Mouse (Mus musculus): Measurements from ENCODE around the gene Pttg1ip. TPM values are rescaled to one million over a fixed set of nuclear protein-coding genes. Genes with fewer than 3 reads are reported as not detected.

Pttg1ip gene
- polyA plus RNA-seq, 1 experiment from 2014 or later: 73.7 TPM

DNA sequence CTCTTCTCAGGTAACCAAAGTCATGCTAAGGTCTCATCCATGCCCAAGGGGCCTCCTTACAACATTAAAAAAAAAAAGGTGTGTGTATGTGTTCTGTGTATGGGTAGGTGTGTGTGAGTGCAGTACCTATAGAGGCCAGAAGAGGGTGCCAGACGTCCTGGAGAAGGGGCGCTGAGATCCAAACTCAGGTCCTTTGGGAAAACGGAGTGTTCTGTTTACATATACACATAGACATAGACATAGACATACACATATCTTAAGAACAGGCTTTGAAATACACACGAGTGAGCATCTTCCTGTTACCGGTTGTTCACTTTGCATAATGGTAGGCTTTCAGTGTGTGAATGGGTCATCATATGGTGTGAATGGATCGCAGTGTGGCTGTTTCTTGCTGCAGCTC lies 22.6 kb downstream of the Pttg1ip start:
- WGBS: 88% methylated on average over 6 of the region's 6 CpGs

DNA sequence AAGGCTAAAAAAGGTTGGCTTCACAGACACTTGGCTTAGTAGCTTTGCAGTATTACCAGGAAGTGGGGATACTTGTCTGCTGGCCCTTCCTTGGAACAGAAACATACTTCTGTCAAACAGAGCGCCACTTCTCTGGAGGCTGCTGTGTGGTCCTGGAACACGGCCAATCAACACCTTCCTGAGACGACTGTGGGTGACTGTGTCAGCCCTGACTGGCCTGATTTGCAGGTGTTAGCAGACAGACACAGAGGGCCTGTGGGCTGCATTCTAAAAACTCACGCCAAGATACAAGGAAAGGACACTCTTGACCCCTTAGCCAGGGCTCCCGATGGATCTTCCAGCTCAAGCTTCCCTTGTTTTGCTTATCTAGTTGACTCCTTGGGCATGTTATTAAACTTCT lies 23.4 kb downstream of the Pttg1ip start:
- no peak for DNase-seq (ENCODE audit: low spot score)
- no peak overlapping the region for H3K27ac ChIP-seq

More for the DNA sequence above, 22.6 kb downstream of the Pttg1ip start:
- Histone ChIP-seq H3K36me3 (peaks cover 21% of the 10 kb centered on the region), H3K4me3 (no peak overlapping the region), H3K27ac (no peak overlapping the region), H3K27me3 (ENCODE audit: low read depth, poor library complexity, severe bottlenecking) (no peaks in the 10 kb centered on the region), H3K4me1 (peaks cover 21% of the 10 kb centered on the region), H3K9me3 (replicated peaks) (no peaks in the 10 kb centered on the region)
- no peak for DNase-seq (ENCODE audit: low spot score)

DNA sequence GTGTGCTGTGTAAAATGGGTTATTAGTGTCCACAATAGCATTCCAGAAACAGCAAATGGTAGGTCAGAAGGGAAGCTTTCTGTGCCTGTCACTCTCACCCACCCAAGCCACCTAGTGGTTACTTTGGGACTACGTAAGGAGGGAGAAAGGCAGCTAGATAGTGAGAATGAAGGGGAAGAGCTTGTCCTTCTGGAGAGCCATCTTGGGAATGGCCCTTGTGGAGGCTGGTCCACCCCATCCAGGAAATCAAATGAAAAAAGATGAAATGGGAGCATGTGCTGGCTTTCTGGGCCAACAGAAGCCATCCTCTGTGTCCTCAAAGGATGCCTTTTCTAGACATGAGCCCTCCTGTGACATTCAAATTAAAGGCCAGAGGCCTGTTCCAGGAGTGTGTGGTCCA lies 23.8 kb downstream of the Pttg1ip start:
- DNase-seq (ENCODE audit: low spot score): no peak

More for the DNA sequence above, 23.4 kb downstream of the Pttg1ip start:
- no peaks in the 10 kb centered on the region for H3K9me3 ChIP-seq (replicated peaks)
- H3K27me3 ChIP-seq (ENCODE audit: low read depth, poor library complexity, severe bottlenecking): no peaks in the 10 kb centered on the region
- H3K4me3 ChIP-seq: no peak overlapping the region
- H3K4me1 ChIP-seq: peaks cover 21% of the 10 kb centered on the region
- WGBS: 92% methylated on average over 5 of the region's 5 CpGs
- H3K36me3 ChIP-seq: peaks cover 23% of the 10 kb centered on the region

DNA sequence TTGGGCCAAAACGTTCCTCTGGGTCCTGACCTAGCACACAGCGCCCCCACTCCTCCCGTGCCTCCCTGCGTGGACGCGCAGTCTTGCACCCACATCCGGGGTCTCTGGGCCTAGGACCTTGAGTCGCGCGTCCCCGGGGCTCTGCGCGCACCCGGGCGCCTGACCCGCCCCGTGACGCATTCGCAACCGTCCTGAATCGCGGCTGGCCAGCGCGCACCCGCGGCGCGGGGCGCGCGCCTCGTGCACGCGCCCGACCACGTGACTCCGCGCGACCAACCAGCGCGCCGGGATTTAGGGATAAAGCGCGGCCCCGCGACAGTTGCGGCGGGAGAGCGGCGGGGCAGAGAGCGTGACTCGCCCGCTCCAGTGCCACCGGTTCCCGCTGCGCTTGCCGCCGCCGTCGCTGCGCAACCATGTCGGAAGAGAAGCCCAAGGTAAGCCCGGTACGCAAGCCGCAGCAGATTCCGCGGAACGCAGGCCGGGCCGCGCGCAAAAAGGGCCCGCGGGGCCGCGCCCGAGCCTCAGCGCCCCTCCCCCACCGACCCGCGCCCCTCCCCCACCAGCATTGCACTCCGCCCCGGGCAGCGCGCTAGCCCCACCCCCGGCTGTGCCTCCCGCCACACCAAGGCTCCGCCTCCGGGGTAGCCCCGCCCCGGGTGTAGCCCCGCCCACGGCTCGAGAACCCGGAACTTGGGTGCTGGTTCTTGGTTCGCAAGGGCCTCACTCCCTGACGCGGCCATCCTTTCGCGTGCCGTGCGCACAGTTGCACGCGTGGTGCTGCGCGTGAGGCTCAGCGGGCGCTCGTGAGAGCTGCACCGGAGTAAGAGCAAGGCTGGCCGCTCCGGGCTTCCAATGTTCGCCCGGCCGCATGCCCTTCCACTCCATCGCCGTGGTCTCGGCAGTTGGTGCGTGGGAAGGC lies 24.6 kb downstream of the Pttg1ip start, which contains the start of the genes Sumo3 and Gm49325:
TSS of gene Sumo3 (plus strand) at position 190 of the 919 bp plus-strand sequence.
TSS of gene Gm49325 (plus strand) at position 290 of the 919 bp plus-strand sequence.
- 2% methylated on average over 104 of the region's 119 CpGs for WGBS
- Histone ChIP-seq H3K27ac (peak within 1 kb of the TSS; percentile 99), H3K4me1 (peaks cover 24% of the 10 kb centered on the region), H3K4me3 (peak within 1 kb of the TSS; percentile 87), H3K9me3 (replicated peaks) (no peaks in the 10 kb centered on the region), H3K36me3 (peaks cover 33% of the 10 kb centered on the region), H3K27me3 (ENCODE audit: low read depth, poor library complexity, severe bottlenecking) (no peaks in the 10 kb centered on the region)
- peak; percentile 96 for DNase-seq (ENCODE audit: low spot score)

More for the DNA sequence above, 23.8 kb downstream of the Pttg1ip start:
- Histone ChIP-seq H3K36me3 (peaks cover 25% of the 10 kb centered on the region), H3K4me3 (peak overlapping the region; percentile 87), H3K27ac (peak overlapping the region; percentile 99), H3K9me3 (replicated peaks) (no peaks in the 10 kb centered on the region), H3K27me3 (ENCODE audit: low read depth, poor library complexity, severe bottlenecking) (no peaks in the 10 kb centered on the region), H3K4me1 (peaks cover 21% of the 10 kb centered on the region)
- 67% methylated on average over 1 of the region's 1 CpGs for WGBS

DNA sequence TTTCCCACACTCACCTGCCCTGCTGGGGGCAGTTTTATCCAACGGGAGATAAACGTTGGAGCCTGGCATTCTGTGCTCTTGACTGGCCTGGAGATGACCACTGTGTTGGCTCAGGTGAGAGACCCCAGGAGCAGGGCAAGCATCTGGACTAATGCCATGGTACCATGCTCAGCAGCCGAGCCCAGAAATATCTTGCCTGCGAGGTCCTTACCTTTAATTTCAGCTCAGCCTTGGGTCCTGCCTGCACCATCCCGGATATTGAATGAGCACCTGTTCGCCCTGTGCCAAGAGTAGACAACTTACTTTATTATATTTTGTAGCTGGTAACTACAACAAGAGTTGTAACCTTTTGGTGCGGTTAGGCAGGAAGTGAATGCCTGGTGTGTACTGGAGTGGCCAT lies 25.3 kb downstream of the Pttg1ip start:
- Histone ChIP-seq H3K36me3 (peaks cover 40% of the 10 kb centered on the region), H3K4me1 (peaks cover 24% of the 10 kb centered on the region), H3K9me3 (replicated peaks) (no peaks in the 10 kb centered on the region), H3K27me3 (ENCODE audit: low read depth, poor library complexity, severe bottlenecking) (no peaks in the 10 kb centered on the region), H3K4me3 (peak overlapping the region; percentile 87), H3K27ac (peak overlapping the region; percentile 99)
- DNase-seq (ENCODE audit: low spot score): no peak
- 45% methylated on average over 7 of the region's 7 CpGs for WGBS

DNA sequence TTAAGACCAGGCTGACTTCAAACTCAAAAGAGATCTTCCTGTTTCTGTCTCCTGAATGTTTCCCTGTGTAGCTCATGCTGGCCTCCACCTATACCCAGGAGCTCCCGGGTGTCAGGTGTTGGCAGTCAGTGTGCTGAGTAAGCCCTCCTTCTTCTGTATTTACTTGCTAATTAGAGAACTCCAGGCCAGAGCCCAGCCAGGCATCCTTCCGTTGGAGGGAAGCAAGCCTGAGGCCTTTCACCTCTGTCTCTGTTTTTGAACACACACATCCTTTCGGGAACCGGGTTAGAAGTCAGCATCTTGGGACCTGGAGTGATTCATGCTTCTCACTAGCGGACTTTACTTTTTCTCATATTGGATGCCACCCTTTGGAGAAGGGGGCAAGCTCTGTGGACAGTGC lies 25.9 kb downstream of the Pttg1ip start:
- H3K36me3 ChIP-seq: peaks cover 46% of the 10 kb centered on the region
- H3K27ac ChIP-seq: no peak overlapping the region
- no peaks in the 10 kb centered on the region for H3K9me3 ChIP-seq (replicated peaks)
- H3K4me1 ChIP-seq: peaks cover 24% of the 10 kb centered on the region
- WGBS: 84% methylated on average over 5 of the region's 5 CpGs
- H3K27me3 ChIP-seq (ENCODE audit: low read depth, poor library complexity, severe bottlenecking): no peaks in the 10 kb centered on the region
- DNase-seq (ENCODE audit: low spot score): no peak
- H3K4me3 ChIP-seq: peak overlapping the region; percentile 87

DNA sequence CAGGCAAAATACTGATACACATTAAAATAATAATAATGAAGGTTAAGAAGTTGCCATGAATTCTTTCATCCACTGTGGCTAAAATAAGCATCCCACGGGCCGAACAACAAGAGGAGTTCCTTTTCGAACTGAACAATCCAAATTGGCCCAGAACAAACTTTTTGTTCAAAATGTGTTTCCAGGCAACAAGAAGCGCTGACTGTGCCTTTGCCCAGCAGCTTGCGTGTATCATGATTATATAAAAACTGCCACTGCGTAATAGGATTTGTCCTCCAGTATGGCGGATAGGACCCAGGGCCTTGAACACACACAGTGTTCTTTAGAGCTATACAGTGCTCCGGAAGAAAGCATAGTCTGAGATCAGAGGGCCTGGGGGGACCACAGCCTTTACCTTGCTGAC lies 27.1 kb downstream of the Pttg1ip start:
- Histone ChIP-seq H3K36me3 (peaks cover 57% of the 10 kb centered on the region), H3K4me3 (no peak overlapping the region), H3K4me1 (peaks cover 24% of the 10 kb centered on the region), H3K9me3 (replicated peaks) (no peaks in the 10 kb centered on the region), H3K27ac (no peak overlapping the region), H3K27me3 (ENCODE audit: low read depth, poor library complexity, severe bottlenecking) (no peaks in the 10 kb centered on the region)
- DNase-seq (ENCODE audit: low spot score): no peak
- 93% methylated on average over 8 of the region's 8 CpGs for WGBS

DNA sequence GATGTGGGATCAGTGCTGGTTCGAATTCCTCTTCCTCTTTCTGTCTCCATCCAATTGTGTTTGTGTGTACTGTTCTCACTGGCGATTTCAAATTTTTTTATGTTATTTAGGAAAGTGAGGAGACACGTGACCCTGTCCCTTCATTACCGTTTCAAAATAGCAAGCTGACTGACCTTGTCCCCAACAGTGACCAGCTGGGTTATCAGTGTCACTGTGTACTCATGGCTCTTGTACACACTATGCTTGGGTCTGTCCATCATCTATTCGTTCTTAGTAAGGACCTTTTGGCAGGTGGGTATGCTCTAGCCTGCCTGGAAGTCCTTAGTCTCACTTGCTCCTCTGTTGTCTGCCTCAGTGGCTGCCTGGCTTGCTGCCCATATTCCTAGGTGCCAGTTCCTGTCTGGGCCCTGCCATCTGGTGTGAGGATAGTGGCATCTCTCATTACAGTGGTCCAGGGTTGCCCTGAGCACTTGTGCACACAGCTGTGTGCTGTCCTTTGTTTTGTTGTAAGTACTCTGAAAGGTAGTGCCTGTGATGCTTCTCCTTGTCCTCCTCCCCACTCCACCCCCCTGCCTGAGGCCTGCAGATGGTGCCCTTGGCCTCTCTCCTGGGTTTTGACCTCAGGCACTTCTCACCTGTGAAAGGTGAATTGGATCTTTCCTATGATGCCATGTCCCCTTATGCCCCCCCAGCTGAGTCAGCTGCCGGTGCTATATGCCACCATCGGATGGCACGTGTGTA lies 28.9 kb downstream of the Pttg1ip start:
- Histone ChIP-seq H3K27me3 (ENCODE audit: low read depth, poor library complexity, severe bottlenecking) (no peaks in the 10 kb centered on the region), H3K9me3 (replicated peaks) (no peaks in the 10 kb centered on the region), H3K36me3 (peaks cover 75% of the 10 kb centered on the region), H3K4me1 (peaks cover 24% of the 10 kb centered on the region), H3K4me3 (no peak overlapping the region), H3K27ac (no peak overlapping the region)
- WGBS: 93% methylated on average over 8 of the region's 8 CpGs
- DNase-seq (ENCODE audit: low spot score): no peak

DNA sequence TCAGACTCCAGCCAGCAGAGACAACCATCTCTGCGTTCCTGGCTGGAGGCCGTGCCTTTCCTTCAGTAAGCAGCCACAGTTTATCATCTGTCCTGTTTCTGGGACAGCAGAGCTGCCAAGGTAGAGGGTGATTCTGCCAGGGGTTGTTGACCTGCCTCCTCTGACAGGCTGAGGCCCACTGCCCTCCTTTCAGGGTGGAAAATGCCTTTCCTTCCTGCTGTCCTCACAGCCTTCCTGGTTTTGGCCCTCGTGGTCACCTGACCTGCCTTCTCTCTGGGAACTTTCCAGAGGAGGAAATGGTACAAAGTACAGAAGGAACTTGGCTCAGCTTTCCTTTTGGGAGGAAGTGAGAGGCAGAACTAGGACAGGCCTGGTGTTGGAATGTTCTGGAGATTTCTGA lies 31.9 kb downstream of the Pttg1ip start:
- Histone ChIP-seq H3K27ac (no peak overlapping the region), H3K9me3 (replicated peaks) (no peaks in the 10 kb centered on the region), H3K27me3 (ENCODE audit: low read depth, poor library complexity, severe bottlenecking) (no peaks in the 10 kb centered on the region), H3K36me3 (peaks cover 94% of the 10 kb centered on the region), H3K4me1 (0 out of 2 replicates have a peak, but pooled peaks cover 4% of the 10 kb centered on the region), H3K4me3 (no peak overlapping the region)
- DNase-seq (ENCODE audit: low spot score): no peak
- 88% methylated on average over 3 of the region's 3 CpGs for WGBS

DNA sequence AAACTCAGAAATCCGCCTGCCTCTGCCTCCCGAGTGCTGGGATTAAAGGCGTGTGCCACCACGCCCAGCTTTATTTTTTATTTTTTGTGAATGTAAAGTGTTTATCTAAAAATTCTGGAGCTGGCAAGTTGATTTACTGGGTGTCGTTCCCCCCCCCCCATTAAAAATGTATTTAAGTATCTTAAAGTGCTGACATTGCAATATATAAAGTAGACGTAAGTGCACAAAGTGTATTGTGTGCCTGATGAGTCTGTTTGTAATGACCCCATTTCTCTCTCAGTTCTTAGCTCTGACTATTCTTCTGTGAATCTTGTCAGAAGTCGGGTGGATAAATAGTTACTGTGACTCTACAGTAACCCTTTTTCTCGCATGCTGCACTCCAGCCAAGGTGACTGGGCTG lies 34.1 kb downstream of the Pttg1ip start:
- WGBS: 96% methylated on average over 8 of the region's 8 CpGs

DNA sequence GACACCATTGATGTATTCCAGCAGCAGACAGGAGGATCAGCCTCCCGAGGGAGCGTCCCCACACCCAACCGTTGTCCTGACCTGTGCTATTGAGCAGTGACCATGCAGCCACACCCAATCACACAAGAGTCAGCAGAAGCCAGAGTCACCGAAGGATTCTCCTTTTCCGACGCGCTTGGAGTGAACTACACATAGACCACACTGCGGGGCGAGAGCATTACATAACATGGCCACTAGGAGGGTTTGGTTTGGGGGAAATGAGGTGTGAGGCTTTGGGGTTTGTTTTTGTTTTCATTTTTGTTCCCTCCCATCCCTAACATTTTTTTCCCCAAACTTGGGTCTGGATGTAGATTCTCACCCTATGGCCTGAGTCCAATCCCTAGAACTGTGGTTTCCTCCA lies 34.6 kb downstream of the Pttg1ip start:
- Histone ChIP-seq H3K36me3 (peaks cover 82% of the 10 kb centered on the region), H3K27me3 (ENCODE audit: low read depth, poor library complexity, severe bottlenecking) (no peaks in the 10 kb centered on the region), H3K4me3 (no peak overlapping the region), H3K4me1 (no peaks in the 10 kb centered on the region), H3K9me3 (replicated peaks) (no peaks in the 10 kb centered on the region), H3K27ac (no peak overlapping the region)
- no peak for DNase-seq (ENCODE audit: low spot score)
- 96% methylated on average over 9 of the region's 9 CpGs for WGBS

More for the DNA sequence above, 34.1 kb downstream of the Pttg1ip start:
- Histone ChIP-seq H3K4me3 (no peak overlapping the region), H3K27me3 (ENCODE audit: low read depth, poor library complexity, severe bottlenecking) (no peaks in the 10 kb centered on the region), H3K27ac (no peak overlapping the region), H3K9me3 (replicated peaks) (no peaks in the 10 kb centered on the region), H3K4me1 (0 out of 2 replicates have a peak, but pooled peaks cover 4% of the 10 kb centered on the region), H3K36me3 (peaks cover 86% of the 10 kb centered on the region)
- no peak for DNase-seq (ENCODE audit: low spot score)

DNA sequence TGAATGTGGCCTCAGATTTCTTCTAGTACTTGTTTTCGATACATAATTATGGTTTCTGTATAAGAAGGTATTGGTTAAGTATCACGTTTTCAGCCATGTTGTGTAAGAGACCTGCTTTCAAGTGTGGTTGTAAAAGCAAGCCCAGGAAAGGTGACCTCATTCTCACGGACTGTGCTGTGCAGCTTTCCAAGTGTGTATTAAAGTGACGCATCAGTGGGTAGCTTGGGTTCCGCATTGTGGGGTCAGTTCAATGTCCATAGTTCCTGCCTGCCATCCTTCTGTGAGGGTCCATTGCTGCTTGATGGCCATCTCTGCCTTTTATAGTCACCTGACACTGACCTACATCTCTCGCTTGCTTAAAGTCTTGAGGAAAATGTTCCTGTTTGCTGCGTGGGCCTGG lies 35.4 kb downstream of the Pttg1ip start:
- Histone ChIP-seq H3K9me3 (replicated peaks) (no peaks in the 10 kb centered on the region), H3K27ac (no peak overlapping the region), H3K4me1 (peaks cover 3% of the 10 kb centered on the region; the same call in 1 of the 2 replicates), H3K36me3 (peaks cover 75% of the 10 kb centered on the region), H3K27me3 (ENCODE audit: low read depth, poor library complexity, severe bottlenecking) (no peaks in the 10 kb centered on the region), H3K4me3 (no peak overlapping the region)
- no peak for DNase-seq (ENCODE audit: low spot score)
- WGBS: 96% methylated on average over 7 of the region's 7 CpGs

DNA sequence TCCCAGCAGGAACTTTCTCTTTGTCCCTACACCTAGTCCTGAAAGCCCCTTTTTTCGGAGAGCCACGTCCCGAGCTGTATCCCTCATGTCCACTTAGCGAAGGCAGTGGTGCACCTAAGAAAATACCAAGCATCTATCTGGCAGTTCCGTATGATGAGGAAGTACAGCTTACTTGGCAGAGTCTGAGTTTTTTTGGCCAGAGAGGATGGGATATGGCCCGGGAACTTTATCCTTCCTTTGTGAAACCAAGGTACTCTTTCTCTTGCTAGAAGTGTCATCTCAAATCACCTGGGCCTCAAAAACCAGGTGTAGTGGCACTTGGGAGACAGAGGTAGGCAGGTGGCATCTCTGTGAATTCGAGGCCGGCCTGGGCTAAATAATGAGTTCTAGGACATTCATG lies 40.0 kb downstream of the Pttg1ip start:
- no peak for DNase-seq (ENCODE audit: low spot score)
- peak overlapping the region; percentile 93 for H3K27ac ChIP-seq
- H3K36me3 ChIP-seq: peaks cover 42% of the 10 kb centered on the region
- H3K9me3 ChIP-seq (replicated peaks): no peaks in the 10 kb centered on the region
- peaks cover 23% of the 10 kb centered on the region for H3K4me1 ChIP-seq
- H3K4me3 ChIP-seq: peak overlapping the region; percentile 93
- H3K27me3 ChIP-seq (ENCODE audit: low read depth, poor library complexity, severe bottlenecking): no peaks in the 10 kb centered on the region
- 80% methylated on average over 8 of the region's 8 CpGs for WGBS

Measured in limb, embryonic 10.5 days (tissue).